Mouse (Mus musculus) heart, embryonic 11.5 days (tissue): ENCODE measurements at regions not wholly inside any gene's neighbourhood (a gene's known extent, or its start where the extent isn't known, plus 50 kb on each side); places are given as distances from the start of the nearest gene placed in this dataset.
A peak's percentile ranks its signal among the peaks of the same experiment; 100 is the strongest.

ENCODE experiments used
- ATAC-seq: fragments of 200-750 bp; cut with Nextera tagmentation; replicated peaks from 2 replicates; pipeline ENCODE4 v1.8.0; 2017; ENCODE audit warnings: moderate library complexity; ENCODE audit not compliant: insufficient number of reproducible peaks, low FRiP score, low TSS enrichment
- H3K27ac ChIP-seq: fragments of 300-500 bp; sonication (generic); 2 replicates; pipeline ENCODE4 v1.5.1; 2014; ENCODE audit warnings: mild to moderate bottlenecking, low read depth, low read length
- H3K27me3 ChIP-seq: fragments of 300-500 bp; sonication (generic); 2 replicates; pipeline ENCODE4 v1.6.1; 2014; ENCODE audit warnings: mild to moderate bottlenecking, low read length, mixed read lengths; ENCODE audit not compliant: control insufficient read depth, insufficient read depth
- H3K36me3 ChIP-seq: fragments of 300-500 bp; sonication (generic); 2 replicates; pipeline ENCODE4 v1.6.1; 2014; ENCODE audit warnings: mild to moderate bottlenecking, low read length, moderate library complexity, mixed read lengths; ENCODE audit not compliant: control insufficient read depth, insufficient read depth
- H3K4me1 ChIP-seq: fragments of 300-500 bp; sonication (generic); 2 replicates; pipeline ENCODE4 v1.6.1; 2014; ENCODE audit warnings: low read length; ENCODE audit not compliant: control insufficient read depth, insufficient read depth
- H3K4me2 ChIP-seq: fragments of 300-500 bp; sonication (generic); 2 replicates; pipeline ENCODE4 v1.6.1; 2014; ENCODE audit warnings: mild to moderate bottlenecking, moderate library complexity
- H3K4me3 ChIP-seq: fragments of 300-500 bp; sonication (generic); 2 replicates; pipeline ENCODE4 v1.5.1; 2014; ENCODE audit warnings: low read depth, low read length
- H3K9ac ChIP-seq: fragments of 300-500 bp; sonication (generic); 2 replicates; pipeline ENCODE4 v1.6.1; 2014; ENCODE audit warnings: mild to moderate bottlenecking, low read depth, low read length, moderate library complexity
- H3K9me3 ChIP-seq: fragments of 300-500 bp; sonication (generic); replicated peaks from 2 replicates; pipeline ENCODE4 v1.6.1; 2016; ENCODE audit warnings: low read length; ENCODE audit not compliant: control insufficient read depth
- WGBS: fragments of 180-500 bp; shearing (Covaris S2); extraction: QIAGEN DNeasy Blood & Tissue Kit; methylation state at CpG from one replicate; pipeline ENCODE4 v1.1.7; 2014; ENCODE audit not compliant: insufficient replicate concordance; 5-methylcytosine and 5-hydroxymethylcytosine counted together

- 80% methylated on average over 8 of the region's 8 CpGs for WGBS
- Histone ChIP-seq H3K9me3 (no peaks in the 10 kb centered on the region), H3K27ac (no peak overlapping the region), H3K9ac (no peak overlapping the region), H3K4me2 (no peak overlapping the region), H3K4me1 (peaks cover 30% of the 10 kb centered on the region), H3K36me3 (no peaks in the 10 kb centered on the region), H3K4me3 (no peak overlapping the region), H3K27me3 (no peaks in the 10 kb centered on the region)
- no peak for ATAC-seq
Measured at GRCm38 (mm10) chr13:97454715-97455114, 213.8 kb downstream of the Enc1 start.

- ATAC-seq = 0 out of 2 replicates have a peak, but pooled peaks have one; percentile 18
- 38% methylated on average over 6 of the region's 6 CpGs for WGBS
- no peak overlapping the region; the same call in 1 of the 2 replicates for H3K4me2 ChIP-seq
- H3K9me3 ChIP-seq = no peaks in the 10 kb centered on the region
- H3K27ac ChIP-seq = peak overlapping the region; percentile 84
- no peaks in the 10 kb centered on the region for H3K27me3 ChIP-seq
- 0 out of 2 replicates have a peak overlapping the region, but pooled peaks have one; percentile 18 for H3K9ac ChIP-seq
- H3K4me3 ChIP-seq = no peak overlapping the region
- H3K36me3 ChIP-seq = no peaks in the 10 kb centered on the region
- peaks cover 30% of the 10 kb centered on the region for H3K4me1 ChIP-seq
Measured at GRCm38 (mm10) chr13:97453469-97453868, 212.6 kb downstream of the Enc1 start.

GRCm38 (mm10) chr13:97453090-97453430, 212.2 kb downstream of the Enc1 start:
- peak overlapping the region; percentile 84 for H3K27ac ChIP-seq

GRCm38 (mm10) chr13:97452386-97453089, 211.6 kb downstream of the Enc1 start:
- WGBS = 22% methylated on average over 11 of the region's 11 CpGs

More at GRCm38 (mm10) chr13:97453090-97453430, 212.2 kb downstream of the Enc1 start:
- 2% methylated on average over 5 of the region's 5 CpGs for WGBS
- ATAC-seq = peak; percentile 96
- Histone ChIP-seq H3K4me1 (peaks cover 30% of the 10 kb centered on the region), H3K4me2 (no peak overlapping the region; the same call in 1 of the 2 replicates), H3K9ac (0 out of 2 replicates have a peak overlapping the region, but pooled peaks have one; percentile 18), H3K9me3 (no peaks in the 10 kb centered on the region), H3K36me3 (no peaks in the 10 kb centered on the region), H3K4me3 (no peak overlapping the region), H3K27me3 (no peaks in the 10 kb centered on the region)

DNA sequence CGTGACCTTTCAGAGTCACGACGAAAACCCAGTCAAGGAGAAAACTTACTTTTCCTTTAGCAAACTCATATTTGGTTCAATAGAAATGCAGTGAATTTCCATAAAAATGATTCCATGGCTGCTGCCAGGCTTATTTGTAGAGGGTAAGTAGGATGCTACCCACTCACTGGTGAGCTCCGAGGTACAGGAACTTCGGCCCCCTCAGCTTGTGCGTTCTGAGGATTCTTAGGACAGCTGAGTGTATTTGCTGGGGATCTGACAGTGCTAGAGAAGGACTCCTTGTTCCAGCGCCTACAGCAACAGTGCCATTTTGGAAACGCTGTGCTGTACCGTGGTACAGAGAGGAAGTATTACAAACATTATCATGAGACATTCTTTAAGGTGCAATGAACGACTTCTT, 210.4 kb downstream of the Enc1 start:
- no peak for ATAC-seq
- H3K4me3 ChIP-seq = no peak overlapping the region
- H3K27ac ChIP-seq = no peak overlapping the region
- no peak overlapping the region for H3K4me2 ChIP-seq
- no peak overlapping the region for H3K9ac ChIP-seq
- H3K9me3 ChIP-seq = no peaks in the 10 kb centered on the region
- no peaks in the 10 kb centered on the region for H3K27me3 ChIP-seq
- 64% methylated on average over 10 of the region's 10 CpGs for WGBS
- H3K4me1 ChIP-seq = peaks cover 30% of the 10 kb centered on the region
- no peaks in the 10 kb centered on the region for H3K36me3 ChIP-seq

More at GRCm38 (mm10) chr13:97452386-97453089, 211.6 kb downstream of the Enc1 start:
- no peaks in the 10 kb centered on the region for H3K9me3 ChIP-seq
- peaks cover 30% of the 10 kb centered on the region for H3K4me1 ChIP-seq
- ATAC-seq = peak; percentile 58; the same call in 1 of the 2 replicates
- H3K9ac ChIP-seq = no peak overlapping the region
- H3K36me3 ChIP-seq = no peaks in the 10 kb centered on the region
- no peak overlapping the region for H3K4me3 ChIP-seq
- H3K27ac ChIP-seq = peak overlapping the region; percentile 84
- no peaks in the 10 kb centered on the region for H3K27me3 ChIP-seq
- no peak overlapping the region for H3K4me2 ChIP-seq

- WGBS = 95% methylated on average over 1 of the region's 1 CpGs
- no peaks in the 10 kb centered on the region for H3K36me3 ChIP-seq
- H3K27ac ChIP-seq = no peak overlapping the region
- no peak overlapping the region for H3K9ac ChIP-seq
- H3K9me3 ChIP-seq = no peaks in the 10 kb centered on the region
- no peak overlapping the region for H3K4me3 ChIP-seq
- no peaks in the 10 kb centered on the region for H3K27me3 ChIP-seq
- H3K4me2 ChIP-seq = no peak overlapping the region
- H3K4me1 ChIP-seq = peaks cover 30% of the 10 kb centered on the region
- no peak for ATAC-seq
Measured at GRCm38 (mm10) chr13:97448123-97448522, 207.2 kb downstream of the Enc1 start.

- Histone ChIP-seq H3K9me3 (no peaks in the 10 kb centered on the region), H3K4me1 (peaks cover 38% of the 10 kb centered on the region), H3K9ac (no peak overlapping the region), H3K27ac (no peak overlapping the region), H3K4me3 (no peak overlapping the region), H3K36me3 (no peaks in the 10 kb centered on the region), H3K27me3 (no peaks in the 10 kb centered on the region), H3K4me2 (no peak overlapping the region)
- 64% methylated on average over 14 of the region's 14 CpGs for WGBS
- no peak for ATAC-seq
Measured at GRCm38 (mm10) chr13:97443731-97444428, 203.0 kb downstream of the Enc1 start.

GRCm38 (mm10) chr13:97442806-97443205, 201.9 kb downstream of the Enc1 start:
- Histone ChIP-seq H3K36me3 (no peaks in the 10 kb centered on the region), H3K4me1 (peaks cover 45% of the 10 kb centered on the region), H3K9me3 (no peaks in the 10 kb centered on the region), H3K9ac (no peak overlapping the region), H3K4me2 (no peak overlapping the region), H3K27me3 (no peaks in the 10 kb centered on the region), H3K27ac (peak overlapping the region; percentile 43), H3K4me3 (no peak overlapping the region)
- no peak for ATAC-seq
- 60% methylated on average over 1 of the region's 1 CpGs for WGBS
